Mouse (Mus musculus) E14TG2a.4 (cell line): ENCODE results near the gene Mrpl28.

ENCODE experiments used
- CTCF ChIP-seq: conservative IDR thresholded peaks from 2 replicates; pipeline ENCODE4 v1.5.1; 2014; ENCODE audit warnings: low read length
- NANOG ChIP-seq: IDR thresholded peaks from 2 replicates; pipeline ENCODE4 v1.6.1; 2014; ENCODE audit warnings: borderline replicate concordance, low read length, mixed read lengths
- POU5F1 ChIP-seq: IDR thresholded peaks from 2 replicates; pipeline ENCODE4 v1.6.1; 2014; ENCODE audit warnings: low read length, borderline replicate concordance

GRCm38 (mm10) chr17:26162736-26163135 lies 39.4 kb downstream of the Mrpl28 start:
- TF ChIP-seq CTCF (no peak), NANOG (no peak), POU5F1 (no peak)
